Mouse (Mus musculus) forebrain, embryonic 15.5 days (tissue): Measurements from ENCODE around the gene Spats1. TPM values are rescaled to one million over a fixed set of nuclear protein-coding genes. Genes with fewer than 3 reads are reported as not detected.

Experiments used
- ATAC-seq: fragments of 200-750 bp; cut with Nextera tagmentation; replicated peaks from 2 replicates; pipeline ENCODE4 v1.8.0; 2017; ENCODE audit warnings: mild to moderate bottlenecking, moderate TSS enrichment, moderate library complexity
- H3K27ac ChIP-seq: fragments of 300-500 bp; sonication (generic); replicated peaks from 2 replicates; pipeline ENCODE4 v1.5.1; 2015; ENCODE audit warnings: mild to moderate bottlenecking, inconsistent platforms
- H3K27me3 ChIP-seq: fragments of 300-500 bp; sonication (generic); 2 replicates; pipeline ENCODE4 v1.6.1; 2015; ENCODE audit warnings: inconsistent platforms
- H3K36me3 ChIP-seq: fragments of 300-500 bp; sonication (generic); 2 replicates; pipeline ENCODE4 v1.6.1; 2015; ENCODE audit warnings: mild to moderate bottlenecking, inconsistent platforms
- H3K4me1 ChIP-seq: fragments of 300-500 bp; sonication (generic); 2 replicates; pipeline ENCODE4 v1.6.1; 2015; ENCODE audit warnings: inconsistent platforms
- H3K4me2 ChIP-seq: fragments of 300-500 bp; sonication (generic); replicated peaks from 2 replicates; pipeline ENCODE4 v1.6.1; 2015; ENCODE audit warnings: mild to moderate bottlenecking, inconsistent platforms
- H3K4me3 ChIP-seq: fragments of 300-500 bp; sonication (generic); 2 replicates; pipeline ENCODE4 v1.5.1; 2015; ENCODE audit warnings: mild to moderate bottlenecking, inconsistent platforms
- H3K9ac ChIP-seq: fragments of 300-500 bp; sonication (generic); replicated peaks from 2 replicates; pipeline ENCODE4 v1.6.1; 2015; ENCODE audit warnings: mild to moderate bottlenecking, inconsistent platforms
- H3K9me3 ChIP-seq: fragments of 300-500 bp; sonication (generic); 2 replicates; pipeline ENCODE4 v1.6.1; 2016; ENCODE audit warnings: inconsistent platforms
- WGBS: fragments of 180-500 bp; shearing (Covaris S2); methylation state at CpG from one replicate; pipeline ENCODE4 v1.1.7; 2015; ENCODE audit warnings: mixed read lengths; 5-methylcytosine and 5-hydroxymethylcytosine counted together
- polyA plus RNA-seq: library from polyadenylated mRNA; unstranded; fragments of >200 nt; fragmentation: Nextera tagmentation; extraction: Ambion mirVana; gene quantifications from 2 replicates; pipeline ENCODE4 v1.2.1, GENCODE M21; 2015

Gene Spats1
- polyA plus RNA-seq, 1 experiment from 2014 or later, result 1.7 TPM

- WGBS, result 95% methylated on average over 4 of the region's 4 CpGs
- Histone ChIP-seq H3K27me3 (no peaks in the 10 kb centered on the region), H3K4me3 (no peak overlapping the region), H3K9ac (no peak overlapping the region), H3K4me1 (peaks cover 12% of the 10 kb centered on the region), H3K9me3 (no peaks in the 10 kb centered on the region), H3K36me3 (peaks cover 6% of the 10 kb centered on the region; the same call in 1 of the 2 replicates), H3K4me2 (no peak overlapping the region), H3K27ac (no peak overlapping the region)
- ATAC-seq, result no peak
These were observed 35.7 kb upstream of the Spats1 start for GRCm38 (mm10) chr17:45510871-45511270.

- H3K27ac ChIP-seq, result peak within 1 kb of the TSS; percentile 94
- WGBS, result under 1% methylated on average over 42 of the region's 42 CpGs
- H3K4me3 ChIP-seq, result peak within 1 kb of the TSS; percentile 98
- peak within 1 kb of the TSS; percentile 34 for H3K4me2 ChIP-seq
- H3K27me3 ChIP-seq, result no peaks in the 10 kb centered on the region
- 0 out of 2 replicates have a peak, but pooled peaks cover 4% of the 10 kb centered on the region for H3K36me3 ChIP-seq
- ATAC-seq, result peak; percentile 94
- H3K4me1 ChIP-seq, result peaks cover 12% of the 10 kb centered on the region
- no peaks in the 10 kb centered on the region for H3K9me3 ChIP-seq
- H3K9ac ChIP-seq, result peak within 1 kb of the TSS; percentile 91
These were observed 31.5 kb upstream of the Spats1 start, which contains the start of gene Aars2 for GRCm38 (mm10) chr17:45506700-45507189. Gene Aars2, plus strand, starts transcription at chr17:45506841.

- no peak overlapping the region for H3K9ac ChIP-seq
- H3K27me3 ChIP-seq, result no peaks in the 10 kb centered on the region
- peaks cover 12% of the 10 kb centered on the region for H3K4me1 ChIP-seq
- no peak overlapping the region for H3K27ac ChIP-seq
- WGBS, result 84% methylated on average over 6 of the region's 6 CpGs
- ATAC-seq, result peak; percentile 6; the same call in 1 of the 2 replicates
- H3K36me3 ChIP-seq, result 0 out of 2 replicates have a peak, but pooled peaks cover 4% of the 10 kb centered on the region
- no peaks in the 10 kb centered on the region for H3K9me3 ChIP-seq
- no peak overlapping the region for H3K4me3 ChIP-seq
- H3K4me2 ChIP-seq, result no peak overlapping the region
These were observed 30.8 kb upstream of the Spats1 start for GRCm38 (mm10) chr17:45505941-45506465.

- ATAC-seq, result no peak
- Histone ChIP-seq H3K4me1 (peaks cover 12% of the 10 kb centered on the region), H3K4me2 (no peak overlapping the region), H3K9me3 (no peaks in the 10 kb centered on the region), H3K27me3 (no peaks in the 10 kb centered on the region), H3K36me3 (no peaks in the 10 kb centered on the region), H3K4me3 (no peak overlapping the region), H3K9ac (no peak overlapping the region), H3K27ac (no peak overlapping the region)
- 51% methylated on average over 5 of the region's 5 CpGs for WGBS
These were observed 28.2 kb upstream of the Spats1 start for GRCm38 (mm10) chr17:45503301-45503973.

- 58% methylated on average over 4 of the region's 4 CpGs for WGBS
- Histone ChIP-seq H3K4me3 (no peak overlapping the region), H3K4me2 (no peak overlapping the region), H3K27ac (no peak overlapping the region), H3K4me1 (peaks cover 9% of the 10 kb centered on the region), H3K9ac (no peak overlapping the region), H3K36me3 (no peaks in the 10 kb centered on the region), H3K9me3 (no peaks in the 10 kb centered on the region), H3K27me3 (no peaks in the 10 kb centered on the region)
- ATAC-seq, result no peak
These were observed 27.1 kb upstream of the Spats1 start for GRCm38 (mm10) chr17:45502324-45502723.

- WGBS, result 52% methylated on average over 4 of the region's 4 CpGs
- no peak for ATAC-seq
- no peak overlapping the region for H3K4me2 ChIP-seq
These were observed 25.8 kb upstream of the Spats1 start for GRCm38 (mm10) chr17:45500981-45501380.

GRCm38 (mm10) chr17:45499516-45499915 is 24.3 kb upstream of the Spats1 start:
- no peak overlapping the region for H3K4me3 ChIP-seq
- no peaks in the 10 kb centered on the region for H3K9me3 ChIP-seq
- H3K9ac ChIP-seq, result no peak overlapping the region
- H3K4me2 ChIP-seq, result no peak overlapping the region
- 61% methylated on average over 2 of the region's 2 CpGs for WGBS
- no peak for ATAC-seq
- H3K27me3 ChIP-seq, result no peaks in the 10 kb centered on the region
- H3K4me1 ChIP-seq, result no peaks in the 10 kb centered on the region
- H3K36me3 ChIP-seq, result no peaks in the 10 kb centered on the region
- H3K27ac ChIP-seq, result no peak overlapping the region

More at GRCm38 (mm10) chr17:45500981-45501380, 25.8 kb upstream of the Spats1 start:
- Histone ChIP-seq H3K36me3 (no peaks in the 10 kb centered on the region), H3K9ac (no peak overlapping the region), H3K27ac (no peak overlapping the region), H3K9me3 (no peaks in the 10 kb centered on the region), H3K4me1 (peaks cover under 1% of the 10 kb centered on the region; the same call in 1 of the 2 replicates), H3K4me3 (no peak overlapping the region), H3K27me3 (no peaks in the 10 kb centered on the region)

GRCm38 (mm10) chr17:45498397-45498796 is 23.2 kb upstream of the Spats1 start:
- H3K4me3 ChIP-seq, result no peak overlapping the region

GRCm38 (mm10) chr17:45495398-45495797 is 20.2 kb upstream of the Spats1 start:
- no peaks in the 10 kb centered on the region for H3K36me3 ChIP-seq
- no peaks in the 10 kb centered on the region for H3K27me3 ChIP-seq
- no peaks in the 10 kb centered on the region for H3K4me1 ChIP-seq
- H3K4me3 ChIP-seq, result no peak overlapping the region
- no peak overlapping the region for H3K27ac ChIP-seq
- H3K9me3 ChIP-seq, result no peaks in the 10 kb centered on the region
- no peak overlapping the region for H3K9ac ChIP-seq
- no peak for ATAC-seq
- 79% methylated on average over 11 of the region's 11 CpGs for WGBS
- no peak overlapping the region for H3K4me2 ChIP-seq

More at GRCm38 (mm10) chr17:45498397-45498796, 23.2 kb upstream of the Spats1 start:
- WGBS, result 83% methylated on average over 13 of the region's 13 CpGs
- H3K9ac ChIP-seq, result no peak overlapping the region
- no peaks in the 10 kb centered on the region for H3K9me3 ChIP-seq
- no peak for ATAC-seq
- H3K36me3 ChIP-seq, result no peaks in the 10 kb centered on the region
- no peak overlapping the region for H3K27ac ChIP-seq
- no peaks in the 10 kb centered on the region for H3K27me3 ChIP-seq
- H3K4me1 ChIP-seq, result no peaks in the 10 kb centered on the region
- H3K4me2 ChIP-seq, result no peak overlapping the region

- ATAC-seq, result no peak
- 77% methylated on average over 13 of the region's 13 CpGs for WGBS
These were observed 15.4 kb upstream of the Spats1 start for GRCm38 (mm10) chr17:45490532-45491154.

GRCm38 (mm10) chr17:45489736-45490135 is 14.5 kb upstream of the Spats1 start:
- Histone ChIP-seq H3K9me3 (no peaks in the 10 kb centered on the region), H3K9ac (no peak overlapping the region), H3K4me1 (no peaks in the 10 kb centered on the region), H3K4me2 (no peak overlapping the region), H3K4me3 (no peak overlapping the region), H3K27me3 (no peaks in the 10 kb centered on the region), H3K27ac (no peak overlapping the region), H3K36me3 (no peaks in the 10 kb centered on the region)
- no peak for ATAC-seq
- 86% methylated on average over 6 of the region's 6 CpGs for WGBS

More at GRCm38 (mm10) chr17:45490532-45491154, 15.4 kb upstream of the Spats1 start:
- Histone ChIP-seq H3K27me3 (no peaks in the 10 kb centered on the region), H3K27ac (no peak overlapping the region), H3K9me3 (no peaks in the 10 kb centered on the region), H3K4me1 (no peaks in the 10 kb centered on the region), H3K4me2 (no peak overlapping the region), H3K36me3 (no peaks in the 10 kb centered on the region), H3K9ac (no peak overlapping the region), H3K4me3 (no peak overlapping the region)
